In the genomic region with DNA sequence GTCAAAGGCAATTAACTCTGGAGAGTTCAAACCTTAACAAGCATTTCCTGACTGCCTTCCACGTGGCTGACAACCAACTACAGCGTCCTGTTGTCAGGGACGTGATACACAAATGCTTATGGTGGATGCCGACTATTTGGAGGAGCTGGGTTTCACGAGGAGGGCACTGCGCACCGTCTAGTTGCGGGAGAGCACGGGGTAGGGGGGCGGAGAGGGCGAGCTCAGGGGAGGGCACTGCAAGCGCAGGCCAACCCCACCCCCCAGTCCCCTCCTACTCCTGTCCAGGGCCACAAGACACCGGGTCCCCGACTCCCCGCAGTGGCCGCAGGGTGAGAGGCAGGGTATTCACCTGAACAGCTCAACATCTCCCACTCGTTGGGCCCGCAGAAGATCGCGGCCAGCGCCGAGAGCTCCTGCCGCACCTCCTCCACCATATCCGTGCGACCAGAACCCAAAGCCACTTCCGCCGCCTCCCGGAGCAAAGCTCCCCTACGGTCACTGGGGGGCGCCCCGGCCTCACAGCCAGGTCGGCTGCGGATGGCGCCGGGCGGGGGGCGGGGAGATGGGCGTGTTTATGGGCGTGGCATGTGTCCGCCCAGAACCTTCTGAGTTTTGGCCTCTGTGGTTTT, we compare ENCODE assay signal across 7 mouse cellular contexts. TPM values are rescaled to one million over a fixed set of nuclear protein-coding genes. Genes with fewer than 3 reads are reported as not detected.
DNase-seq lines count a peak whose midpoint lies in the region; ATAC-seq and TF ChIP-seq lines count a peak whose summit lies in the region.

TSS of gene Rwdd3 (minus strand) at position 453 of the 629 bp plus-strand sequence.

- under 1% methylated on average over 40 of the region's 40 CpGs for WGBS in embryonic facial prominence, embryonic 11.5 days
- under 1% methylated on average over 40 of the region's 40 CpGs for WGBS in kidney, adult 2 months
- under 1% methylated on average over 40 of the region's 40 CpGs for WGBS in limb, embryonic 12.5 days
- under 1% methylated on average over 40 of the region's 40 CpGs for WGBS in midbrain, embryonic 15.5 days
- under 1% methylated on average over 39 of the region's 40 CpGs for WGBS in spleen, adult 2 months

- peak within 1 kb of the TSS; percentile 67 for H3K4me2 ChIP-seq in embryonic facial prominence, embryonic 11.5 days (ENCODE audit: low read depth, low read length)
- H3K4me2 ChIP-seq in limb, embryonic 12.5 days: peak within 1 kb of the TSS; percentile 69
- peak within 1 kb of the TSS; percentile 73 for H3K4me2 ChIP-seq in midbrain, embryonic 15.5 days

- ATAC-seq in embryonic facial prominence, embryonic 11.5 days (replicated peaks; ENCODE audit: insufficient number of reproducible peaks, low FRiP score, low TSS enrichment, low read depth): peak; percentile 93
- peak; percentile 92 for ATAC-seq in limb, embryonic 12.5 days (ENCODE audit: insufficient number of reproducible peaks, insufficient read depth, low FRiP score, low TSS enrichment, low read depth)
- ATAC-seq in midbrain, embryonic 15.5 days (replicated peaks): peak; percentile 94

- peak; percentile 67 for TF ChIP-seq CTCF in kidney, adult 2 months (conservative IDR thresholded peaks at IDR 0.05; ENCODE audit: insufficient read depth, insufficient read length, low read depth, low read length)
- TF ChIP-seq CTCF in spleen, adult 2 months (IDR thresholded peaks at IDR 0.05; ENCODE audit: extremely low read depth, insufficient read depth, insufficient read length, insufficient replicate concordance): peak; percentile 77

- no peak for TF ChIP-seq POLR2A in kidney, adult 2 months (IDR thresholded peaks at IDR 0.05; ENCODE audit: low read depth, low read length)
- TF ChIP-seq POLR2A in spleen, adult 2 months (IDR thresholded peaks at IDR 0.05; ENCODE audit: low read depth, low read length): no peak; the same call in 1 of the 2 replicates

- peak within 1 kb of the TSS; percentile 73 for H3K9ac ChIP-seq in embryonic facial prominence, embryonic 11.5 days (replicated peaks; ENCODE audit: low read length)
- H3K9ac ChIP-seq in limb, embryonic 12.5 days (replicated peaks): peak within 1 kb of the TSS; percentile 71
- H3K9ac ChIP-seq in midbrain, embryonic 15.5 days: peak within 1 kb of the TSS; percentile 50

- no peaks in the 10 kb centered on the region; the same call in 1 of the 2 replicates for H3K36me3 ChIP-seq in embryonic facial prominence, embryonic 11.5 days (replicated peaks; ENCODE audit: control insufficient read depth, insufficient read depth, low read depth, low read length)
- H3K36me3 ChIP-seq in kidney, adult 2 months (ENCODE audit: control insufficient read depth, insufficient read depth, low read length): no peaks in the 10 kb centered on the region
- no peaks in the 10 kb centered on the region for H3K36me3 ChIP-seq in limb, embryonic 12.5 days
- H3K36me3 ChIP-seq in midbrain, embryonic 15.5 days (replicated peaks): no peaks in the 10 kb centered on the region
- H3K36me3 ChIP-seq in spleen, adult 2 months (ENCODE audit: control insufficient read depth, insufficient read depth, low read length): no peaks in the 10 kb centered on the region

- 0 out of 2 replicates have a peak within 1 kb of the TSS, but pooled peaks have one; percentile 30 for H3K27ac ChIP-seq in embryonic facial prominence, embryonic 11.5 days (replicated peaks; ENCODE audit: low read depth, low read length)
- H3K27ac ChIP-seq in kidney, adult 2 months (ENCODE audit: insufficient read depth, low read depth, low read length): peak within 1 kb of the TSS; percentile 74
- peak within 1 kb of the TSS; percentile 75 for H3K27ac ChIP-seq in limb, embryonic 12.5 days
- peak within 1 kb of the TSS; percentile 46 for H3K27ac ChIP-seq in midbrain, embryonic 15.5 days
- peak within 1 kb of the TSS; percentile 82 for H3K27ac ChIP-seq in spleen, adult 2 months (ENCODE audit: insufficient read depth, low read length)

- H3K27me3 ChIP-seq in embryonic facial prominence, embryonic 11.5 days (ENCODE audit: control insufficient read depth, insufficient read depth, low read length): no peaks in the 10 kb centered on the region
- H3K27me3 ChIP-seq in kidney, adult 2 months (replicated peaks; ENCODE audit: control insufficient read depth, insufficient read depth, low read length): no peaks in the 10 kb centered on the region
- no peaks in the 10 kb centered on the region for H3K27me3 ChIP-seq in limb, embryonic 12.5 days
- H3K27me3 ChIP-seq in midbrain, embryonic 15.5 days (replicated peaks): no peaks in the 10 kb centered on the region
- H3K27me3 ChIP-seq in spleen, adult 2 months (ENCODE audit: control insufficient read depth, insufficient read depth, low read length): no peaks in the 10 kb centered on the region

- H3K9me3 ChIP-seq in embryonic facial prominence, embryonic 11.5 days (replicated peaks; ENCODE audit: control insufficient read depth, low read length): no peaks in the 10 kb centered on the region
- H3K9me3 ChIP-seq in limb, embryonic 12.5 days: no peaks in the 10 kb centered on the region
- no peaks in the 10 kb centered on the region for H3K9me3 ChIP-seq in midbrain, embryonic 15.5 days

- peak within 1 kb of the TSS; percentile 56 for H3K4me3 ChIP-seq in embryonic facial prominence, embryonic 11.5 days (ENCODE audit: low read depth, low read length)
- peak within 1 kb of the TSS; percentile 97 for H3K4me3 ChIP-seq in kidney, adult 2 months (ENCODE audit: insufficient read depth, low read depth, low read length)
- H3K4me3 ChIP-seq in limb, embryonic 12.5 days (replicated peaks): peak within 1 kb of the TSS; percentile 62
- H3K4me3 ChIP-seq in midbrain, embryonic 15.5 days: peak within 1 kb of the TSS; percentile 48
- H3K4me3 ChIP-seq in spleen, adult 2 months (ENCODE audit: extremely low read depth, insufficient read depth, insufficient read length): peak within 1 kb of the TSS; percentile 91

- peak; percentile 96 for DNase-seq in adrenal gland, postnatal 14 days
- peak; percentile 95 for DNase-seq in embryonic facial prominence, embryonic 11.5 days (ENCODE audit: low spot score)
- peak; percentile 90 to 92 for DNase-seq in heart, adult 18-20 months
- peak; percentile 94 for DNase-seq in kidney, adult 2 months
- DNase-seq in spleen, adult 2 months (ENCODE audit: low read depth in 1 of 2, low spot score in 2 of 2): peak; percentile 79 to 89

- no peaks in the 10 kb centered on the region for H3K4me1 ChIP-seq in embryonic facial prominence, embryonic 11.5 days (ENCODE audit: control insufficient read depth, insufficient read depth, low read length)
- H3K4me1 ChIP-seq in kidney, adult 2 months (ENCODE audit: control insufficient read depth, insufficient read depth, low read length): peaks cover 5% of the 10 kb centered on the region; the same call in 1 of the 2 replicates
- 0 out of 2 replicates have a peak, but pooled peaks cover 2% of the 10 kb centered on the region for H3K4me1 ChIP-seq in limb, embryonic 12.5 days (replicated peaks)
- peaks cover 11% of the 10 kb centered on the region; the same call in 1 of the 2 replicates for H3K4me1 ChIP-seq in midbrain, embryonic 15.5 days
- H3K4me1 ChIP-seq in spleen, adult 2 months (ENCODE audit: control insufficient read depth, insufficient read depth, insufficient read length): no peaks in the 10 kb centered on the region

RNA-seq across cellular contexts. Expression of gene Rwdd3, which starts in this region (rescaled TPM):
- 11.4 and 13.9 TPM in 2 replicates for total RNA-seq in adrenal gland, postnatal 14 days (2021)
- polyA plus RNA-seq in embryonic facial prominence, embryonic 11.5 days (2014; fragmentation: Nextera tagmentation; extraction: Ambion mirVana): 3.6 and 5.5 TPM in 2 replicates
- 1 to 10 TPM; 2.1 to 2.3 TPM for total RNA-seq in heart, adult 18-20 months (2021)
- 2.8 and 4.3 TPM in 2 replicates for polyA plus RNA-seq in kidney, adult 2 months (2012; rRNA removed)
- 6.5 and 7.9 TPM in 2 replicates for polyA plus RNA-seq in limb, embryonic 12.5 days (2016; fragmentation: Nextera tagmentation; extraction: Ambion mirVana)
- polyA plus RNA-seq in midbrain, embryonic 15.5 days (2015; fragmentation: Nextera tagmentation; extraction: Ambion mirVana): 4.4 and 5.3 TPM in 2 replicates
- 1.1 TPM in 2 replicates for polyA plus RNA-seq in spleen, adult 2 months (2012; rRNA removed)

Comparison
In these comparisons a context has a peak if more than half of its experiments do, and no peak if none do; other contexts are left out.
1. Peak in every context shown above with its lines: DNase-seq, ATAC-seq, H3K4me3 ChIP-seq and H3K27ac ChIP-seq.
2. H3K27ac ChIP-seq: peak in every context shown above with its lines; median percentile 82 in spleen, adult 2 months; 75 in limb, embryonic 12.5 days; 74 in kidney, adult 2 months; 46 in midbrain, embryonic 15.5 days; 30 in embryonic facial prominence, embryonic 11.5 days.